Mouse (Mus musculus): Measurements from ENCODE around the gene Syde2. TPM values are rescaled to one million over a fixed set of nuclear protein-coding genes. Genes with fewer than 3 reads are reported as not detected.

The Syde2 gene
- total RNA-seq, 2 experiments from 2014 or later: 2.6 to 3.2 TPM

DNA sequence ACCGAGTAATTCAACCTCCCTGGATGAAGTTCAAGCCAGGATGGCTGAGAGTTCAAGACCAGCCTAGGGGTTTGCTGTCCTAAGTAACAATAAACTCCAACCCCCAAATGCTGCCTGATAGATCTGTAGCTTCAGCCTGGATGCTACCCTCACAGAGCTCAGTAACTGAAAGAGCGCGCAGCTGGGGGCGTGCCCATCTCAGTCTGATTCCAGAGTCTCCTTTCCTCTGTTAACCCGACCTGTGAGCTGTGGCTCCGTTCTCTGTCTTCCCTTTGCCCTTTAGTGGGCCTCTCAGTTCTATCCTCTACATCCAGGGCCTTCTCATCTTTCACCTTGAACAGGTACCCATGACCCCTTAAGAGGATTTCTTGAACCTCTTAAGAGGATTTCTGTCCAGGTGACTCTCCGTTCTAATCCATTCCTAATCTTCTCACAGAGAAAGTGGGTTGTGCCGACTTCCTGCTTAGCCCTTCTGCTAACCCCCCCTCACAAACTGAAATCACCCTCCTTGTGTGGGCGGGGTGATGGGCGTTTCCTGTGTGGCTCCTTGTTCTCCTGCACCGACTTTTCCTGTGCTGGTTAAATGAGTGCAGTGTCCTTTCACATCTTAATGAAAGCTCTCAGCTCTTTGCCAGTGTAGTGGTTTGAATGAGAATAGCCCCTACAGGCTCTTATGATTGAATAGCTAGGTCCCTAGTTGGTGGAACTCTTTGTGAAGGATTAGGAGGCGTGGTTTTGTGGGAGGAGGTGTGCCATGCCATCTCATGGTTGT, 51.6 kb downstream of the Syde2 start:
- intact Hi-C loops (cut with DNase I): no loop called here
- DNase-seq (ENCODE audit: low spot score in 2 of 2): no peak

- intact Hi-C loops (cut with DNase I): no loop called here
- DNase-seq (ENCODE audit: low spot score in 2 of 2): no peak
Observed at GRCm38 (mm10) chr3:146041382-146041781, 53.7 kb downstream of the Syde2 start.

GRCm38 (mm10) chr3:146044977-146045376, 57.3 kb downstream of the Syde2 start:
- intact Hi-C loops (cut with DNase I): no loop called here
- no peak for DNase-seq (ENCODE audit: low spot score in 2 of 2)

- intact Hi-C loops (cut with DNase I): no loop called here
- no peak for DNase-seq (ENCODE audit: low spot score in 2 of 2)
Observed at GRCm38 (mm10) chr3:146046076-146046475, 58.4 kb downstream of the Syde2 start.

DNA sequence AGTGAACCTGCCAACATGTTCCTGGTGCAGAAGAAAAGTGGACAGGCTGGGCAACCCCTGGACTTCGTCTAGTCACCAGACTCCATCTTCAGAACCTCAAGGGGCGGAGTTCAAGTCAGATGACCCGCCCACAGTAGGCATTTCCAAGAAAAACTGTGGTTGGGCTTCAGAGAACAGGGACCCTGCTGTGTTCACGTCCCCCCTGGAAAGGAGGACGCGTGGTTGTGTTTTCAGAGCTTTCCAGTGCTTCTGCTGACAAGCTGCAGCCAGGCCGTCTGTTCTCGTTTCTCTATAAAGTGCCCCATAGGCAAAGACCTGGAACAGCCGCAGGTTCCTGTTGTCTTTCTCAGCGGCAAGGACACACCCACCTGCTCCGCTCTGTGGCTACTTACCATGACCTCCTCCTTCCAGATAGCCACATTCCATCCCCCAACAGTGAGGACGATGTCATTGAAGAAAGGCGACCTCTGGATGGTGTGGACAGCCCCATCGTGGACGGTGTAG, 60.1 kb downstream of the Syde2 start:
- DNase-seq (ENCODE audit: low spot score in 2 of 2): peak; percentile 13 to 28
- intact Hi-C loops (cut with DNase I): no loop called here

- DNase-seq (ENCODE audit: low spot score in 2 of 2): no peak
- intact Hi-C loops (cut with DNase I): no loop called here
Observed at GRCm38 (mm10) chr3:146049951-146050350, 62.3 kb downstream of the Syde2 start.

DNA sequence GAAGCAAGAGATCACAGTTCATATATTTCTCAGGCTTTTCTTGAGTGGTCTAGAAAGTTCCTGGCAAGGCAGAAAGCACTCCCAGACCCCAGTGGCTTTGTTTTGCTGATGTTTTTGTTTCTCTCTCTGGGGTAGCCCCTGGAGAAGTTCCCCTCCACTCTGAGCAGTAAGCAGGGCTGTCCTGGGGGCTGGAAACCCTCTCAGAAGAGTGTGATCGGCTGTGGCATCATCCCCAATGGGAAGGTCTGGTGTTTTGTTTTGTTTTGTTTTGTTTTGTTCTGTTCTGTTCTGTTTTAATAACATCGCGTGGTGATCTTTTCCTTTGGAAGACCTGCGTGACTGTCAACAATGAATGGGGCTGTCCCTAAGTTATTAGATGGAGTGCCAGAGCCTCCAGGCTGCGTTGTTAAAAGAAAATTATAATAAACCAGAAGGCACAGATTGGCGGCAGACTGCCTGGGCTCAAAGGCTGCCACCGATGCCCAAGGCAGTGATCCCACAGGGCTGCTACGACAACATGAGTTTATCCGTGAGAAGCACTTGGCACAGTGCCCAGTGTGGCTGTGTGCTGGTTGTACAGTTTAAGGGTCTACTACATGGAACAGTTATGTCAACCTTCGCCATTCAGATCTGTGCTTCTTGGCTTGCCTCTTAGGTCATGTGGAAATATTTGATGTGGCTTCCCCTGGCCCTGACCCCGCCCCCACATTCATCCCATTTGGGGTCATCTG, 63.8 kb downstream of the Syde2 start:
- intact Hi-C loops (cut with DNase I): no loop called here
- DNase-seq (ENCODE audit: low spot score in 2 of 2): no peak

DNA sequence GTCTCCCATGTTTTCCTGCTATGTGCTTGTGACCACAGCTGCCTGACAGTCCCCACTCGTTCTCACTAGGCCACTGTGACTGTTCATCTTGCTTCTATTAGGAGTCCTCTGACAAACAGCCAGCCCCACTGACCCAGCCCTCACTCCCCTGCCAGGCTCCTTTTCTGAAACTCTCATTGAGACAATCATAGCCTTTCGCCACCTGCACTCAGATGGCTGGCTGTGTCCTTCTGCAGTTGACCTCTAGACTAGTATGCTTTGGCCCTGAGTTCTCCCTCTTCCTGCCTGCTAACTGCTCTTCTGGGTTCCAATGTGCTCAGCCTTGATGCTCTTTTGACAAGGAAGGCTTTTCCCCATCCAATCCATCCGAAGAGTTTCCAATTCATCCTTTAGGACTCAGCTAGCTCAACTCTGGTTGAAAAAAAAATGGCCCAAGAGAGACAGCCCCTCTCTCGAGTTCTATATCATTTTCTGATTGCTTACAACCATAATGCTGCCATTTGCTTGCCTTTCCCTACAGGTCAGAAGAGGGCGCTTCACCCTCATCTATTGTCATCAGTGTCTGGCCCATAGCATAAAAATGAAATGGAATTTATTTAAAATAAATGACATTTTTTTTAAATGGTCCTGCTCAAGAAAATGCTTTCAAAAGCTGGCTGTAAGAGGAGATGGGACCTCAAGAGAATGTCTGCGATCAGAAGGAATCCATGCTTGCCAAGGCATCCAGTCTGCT, 65.6 kb downstream of the Syde2 start:
- no peak for DNase-seq (ENCODE audit: low spot score in 2 of 2)
- intact Hi-C loops (cut with DNase I): no loop called here

DNA sequence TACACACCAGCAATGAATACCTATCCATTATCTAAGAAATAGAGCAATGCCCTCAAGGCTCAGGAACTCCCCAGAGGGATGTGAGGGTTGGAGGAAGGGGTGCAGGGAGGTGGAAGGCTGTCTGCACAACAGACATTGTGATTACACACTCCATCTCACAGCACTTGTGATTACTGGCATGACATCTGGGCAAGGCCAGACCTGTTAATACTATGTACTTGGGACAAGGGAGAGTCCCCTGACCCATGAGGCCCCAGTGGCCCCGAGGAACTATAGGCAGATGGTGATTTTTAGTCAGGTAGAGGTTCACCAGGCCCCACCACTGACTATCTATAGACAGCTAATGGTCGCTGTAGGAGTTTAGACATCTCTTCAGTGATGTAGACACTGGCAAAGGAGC, 66.2 kb downstream of the Syde2 start:
- no peak for DNase-seq (ENCODE audit: low spot score in 2 of 2)
- intact Hi-C loops (cut with DNase I): no loop called here

- intact Hi-C loops (cut with DNase I): loop anchor here (5.0 kb wide), 1 partner anchor 105 kb away; no protein-coding TSS in a partner anchor
- DNase-seq (ENCODE audit: low spot score in 2 of 2): no peak
Observed at GRCm38 (mm10) chr3:146057131-146057530, 69.5 kb downstream of the Syde2 start.

GRCm38 (mm10) chr3:146058263-146058662, 70.6 kb downstream of the Syde2 start:
- peak in 1 of 2 experiments; percentile 27 for DNase-seq (ENCODE audit: low spot score in 2 of 2)
- intact Hi-C loops (cut with DNase I): loop anchor here (2.0 to 5.0 kb wide), 2 partner anchors 106 to 121 kb away; no protein-coding TSS in a partner anchor

DNA sequence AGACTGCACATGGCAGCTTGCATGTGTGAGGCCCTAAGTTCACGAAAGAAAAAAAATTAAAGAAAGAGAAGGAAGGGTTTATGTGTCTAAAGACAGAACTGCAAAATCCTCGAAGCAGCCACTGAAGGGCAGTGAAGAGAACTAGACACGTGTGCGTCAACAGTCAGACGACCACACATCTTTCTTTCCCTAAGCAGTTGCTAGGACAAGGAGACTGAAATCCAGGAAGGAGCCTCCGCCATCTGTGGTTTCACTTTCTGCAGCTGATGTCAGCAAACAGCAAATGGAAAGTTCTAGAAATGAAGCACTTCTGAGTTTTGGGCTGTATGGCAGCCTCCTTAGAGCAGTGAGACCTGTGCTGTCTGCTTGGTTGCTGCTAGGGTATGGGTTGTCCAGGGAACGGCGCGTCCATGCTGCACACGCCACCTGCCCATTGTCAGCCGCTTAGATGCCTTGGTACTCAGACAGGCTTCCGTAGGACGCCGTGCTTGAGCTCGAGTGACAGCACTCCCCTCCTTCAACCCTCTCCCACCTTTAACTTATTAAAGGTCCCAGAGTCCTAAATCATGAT, 71.8 kb downstream of the Syde2 start:
- intact Hi-C loops (cut with DNase I): loop anchor here (2.0 to 5.0 kb wide), 2 partner anchors 107 to 119 kb away; no protein-coding TSS in a partner anchor

GRCm38 (mm10) chr3:146063146-146063545, 75.5 kb downstream of the Syde2 start:
- intact Hi-C loops (cut with DNase I): no loop called here
- no peak for DNase-seq (ENCODE audit: low spot score in 2 of 2)

More for the DNA sequence above, 71.8 kb downstream of the Syde2 start:
- peak in 1 of 2 experiments; percentile 41 for DNase-seq (ENCODE audit: low spot score in 2 of 2)

- intact Hi-C loops (cut with DNase I): no loop called here
- DNase-seq (ENCODE audit: low spot score in 2 of 2): no peak
Observed at GRCm38 (mm10) chr3:146069276-146069675, 81.6 kb downstream of the Syde2 start.

Other genes starting within 250 kb of the Syde2 start
- 10 to 100 TPM; 72.2 to 73.3 TPM for gene Ddah1, start 229.2 kb upstream of the Syde2 start, total RNA-seq (2021)
- gene Bcl10, start 65.1 kb upstream of the Syde2 start, total RNA-seq (2021): 10 to 100 TPM; 15.0 to 15.2 TPM
- gene 2410004B18Rik, start 49.9 kb upstream of the Syde2 start, total RNA-seq (2021): 10 to 100 TPM; 36.6 to 42.2 TPM
- under 1 TPM; 0.11 to 0.30 TPM for gene Wdr63, start 120.3 kb downstream of the Syde2 start, total RNA-seq (2021)
- not detected for gene Mcoln3, start 129.6 kb downstream of the Syde2 start, total RNA-seq (2021)
- gene Mcoln2, start 162.0 kb downstream of the Syde2 start, total RNA-seq (2021): not detected
- gene Lpar3, start 233.1 kb downstream of the Syde2 start, total RNA-seq (2021): 1 to 10 TPM in 1 of 2 experiments, under 1 TPM in 1; 0.42 to 1.2 TPM

All from left cerebral cortex, postnatal 14 days (tissue).